ENCODE assay signal across 8 mouse cellular contexts in genomic region chrX:36863766-36864608, GRCm38 (mm10). TPM values are rescaled to one million over a fixed set of nuclear protein-coding genes. Genes with fewer than 3 reads are reported as not detected.
DNase-seq lines count a peak whose midpoint lies in the region; ATAC-seq lines count a peak whose summit lies in the region.

No protein-coding gene starts in this region.

- peak; percentile 95 for ATAC-seq in hindbrain, embryonic 16.5 days

- DNase-seq in R1 (ENCODE audit: low read depth, low spot score): peak; percentile 91
- peak; percentile 85 to 88 for DNase-seq in cerebellum, postnatal 25 days
- DNase-seq in frontal cortex, postnatal 36 days (ENCODE audit: low spot score in 2 of 2): peak; percentile 70 to 90
- DNase-seq in left cerebral cortex, adult 18-20 months (ENCODE audit: low spot score in 2 of 2): peak; percentile 80 to 82
- peak; percentile 85 for DNase-seq in right cerebral cortex, adult 18-20 months
- peak; percentile 19 for DNase-seq in urinary bladder, postnatal 10 days (ENCODE audit: low spot score)

- no peaks in the 10 kb centered on the region for H3K36me3 ChIP-seq in hindbrain, embryonic 16.5 days (ENCODE audit: control insufficient read depth, insufficient read depth, low read length)
- no peaks in the 10 kb centered on the region for H3K36me3 ChIP-seq in macrophage (ENCODE audit: inconsistent target)

- H3K27me3 ChIP-seq in hindbrain, embryonic 16.5 days (replicated peaks; ENCODE audit: control insufficient read depth, insufficient read depth, low read length): no peaks in the 10 kb centered on the region

- H3K9ac ChIP-seq in hindbrain, embryonic 16.5 days (ENCODE audit: low read depth, low read length): peak overlapping the region; percentile 55

- 12% methylated on average over 43 of the region's 44 CpGs for WGBS in hindbrain, embryonic 16.5 days
- 25% methylated on average over 28 of the region's 44 CpGs for WGBS in macrophage (ENCODE audit: missing documents)

- no peaks in the 10 kb centered on the region for H3K9me3 ChIP-seq in hindbrain, embryonic 16.5 days (ENCODE audit: control insufficient read depth, low read length)

- peak overlapping the region; percentile 46 for H3K4me3 ChIP-seq in hindbrain, embryonic 16.5 days (ENCODE audit: low read length)
- peak overlapping the region; percentile 45 for H3K4me3 ChIP-seq in macrophage (ENCODE audit: inconsistent target)

- H3K4me2 ChIP-seq in hindbrain, embryonic 16.5 days (ENCODE audit: low read length): peak overlapping the region; percentile 54

- peaks cover 4% of the 10 kb centered on the region; the same call in 1 of the 2 replicates for H3K4me1 ChIP-seq in hindbrain, embryonic 16.5 days (ENCODE audit: control insufficient read depth, insufficient read depth, low read depth, low read length)

- H3K79me2 ChIP-seq in macrophage (ENCODE audit: inconsistent target): peaks cover 46% of the 10 kb centered on the region

- no peak overlapping the region for H3K27ac ChIP-seq in hindbrain, embryonic 16.5 days (ENCODE audit: low read depth, low read length)
- H3K27ac ChIP-seq in macrophage: peak overlapping the region; percentile 64

RNA-seq across cellular contexts. Expression of gene Ube2a, which starts 9.7 kb away (rescaled TPM):
- polyA plus RNA-seq in hindbrain, embryonic 16.5 days (2015; fragmentation: Nextera tagmentation; extraction: Ambion mirVana): 117 and 118 TPM in 2 replicates
- total RNA-seq in left cerebral cortex, adult 18-20 months (2021): 10 to 100 TPM; 44.1 to 50.3 TPM
- 100 to 1,000 TPM in 2 of 26 experiments, 10 to 100 TPM in 24; 30.9 to 165 (median 55.4) TPM for total RNA-seq in macrophage (2018; cell fraction: chromatin; rRNA removed)
- total RNA-seq in macrophage (2018; cell fraction: cytosol; rRNA removed): 10 to 100 TPM; 61.7 to 90.5 (median 68.0) TPM
- 100 to 1,000 TPM in 4 of 26 experiments, 10 to 100 TPM in 22; 30.9 to 131 (median 47.9) TPM for total RNA-seq in macrophage (2018; cell fraction: nucleus; rRNA removed)
- polyA plus RNA-seq in macrophage (2018): 77.2 to 111 TPM (median 82.7 TPM) in 3 replicates

RNA-seq across cellular contexts. Expression of gene C330007P06Rik, which starts 9.9 kb away (rescaled TPM):
- polyA plus RNA-seq in hindbrain, embryonic 16.5 days (2015; fragmentation: Nextera tagmentation; extraction: Ambion mirVana): 22.9 and 24.6 TPM in 2 replicates
- total RNA-seq in left cerebral cortex, adult 18-20 months (2021): 10 to 100 TPM; 36.9 to 39.0 TPM
- 100 to 1,000 TPM in 10 of 26 experiments, 10 to 100 TPM in 16; 54.5 to 217 (median 95.5) TPM for total RNA-seq in macrophage (2018; cell fraction: chromatin; rRNA removed)
- 10 to 100 TPM; 35.4 to 56.5 (median 47.6) TPM for total RNA-seq in macrophage (2018; cell fraction: cytosol; rRNA removed)
- total RNA-seq in macrophage (2018; cell fraction: nucleus; rRNA removed): 100 to 1,000 TPM in 6 of 26 experiments, 10 to 100 TPM in 20; 55.9 to 172 (median 80.5) TPM
- 42.8 to 43.3 TPM (median 43.2 TPM) in 3 replicates for polyA plus RNA-seq in macrophage (2018)

RNA-seq across cellular contexts. Expression of gene Nkrf, which starts 38.7 kb away (rescaled TPM):
- polyA plus RNA-seq in hindbrain, embryonic 16.5 days (2015; fragmentation: Nextera tagmentation; extraction: Ambion mirVana): 18.9 and 19.1 TPM in 2 replicates
- total RNA-seq in left cerebral cortex, adult 18-20 months (2021): 10 to 100 TPM; 37.5 to 38.0 TPM
- 1 to 10 TPM in 24 of 26 experiments, under 1 TPM in 2; 0.44 to 4.6 (median 2.1) TPM for total RNA-seq in macrophage (2018; cell fraction: chromatin; rRNA removed)
- total RNA-seq in macrophage (2018; cell fraction: cytosol; rRNA removed): 1 to 10 TPM; 1.7 to 4.4 (median 2.8) TPM
- total RNA-seq in macrophage (2018; cell fraction: nucleus; rRNA removed): 1 to 10 TPM; 1.3 to 7.2 (median 2.7) TPM
- 2.7 to 6.4 TPM (median 4.6 TPM) in 3 replicates for polyA plus RNA-seq in macrophage (2018)

Comparison
In these comparisons a context has a peak if more than half of its experiments do, and no peak if none do; other contexts are left out.
1. DNase-seq: peak in every context shown above with its lines; median percentile 91 in R1; 86 in cerebellum, postnatal 25 days; 85 in right cerebral cortex, adult 18-20 months; 81 in left cerebral cortex, adult 18-20 months; 80 in frontal cortex, postnatal 36 days; 19 in urinary bladder, postnatal 10 days.